Mouse (Mus musculus) liver, embryonic 14.5 days (tissue): ENCODE measurements at regions not wholly inside any gene's neighbourhood (a gene's known extent, or its start where the extent isn't known, plus 50 kb on each side); places are given as distances from the start of the nearest gene placed in this dataset.

Experiments
- CTCF ChIP-seq: IDR thresholded peaks from 2 replicates; pipeline ENCODE4 v1.5.1; 2016; ENCODE audit warnings: antibody characterized with exemption, low read depth, control low read depth
- EP300 ChIP-seq: IDR thresholded peaks from 2 replicates; pipeline ENCODE4 v1.6.1; 2016; ENCODE audit warnings: antibody characterized with exemption, low read depth

- TF ChIP-seq CTCF = no peak
- no peak for TF ChIP-seq EP300
Observed at GRCm38 (mm10) chr15:68739344-68739743, 2238.6 kb upstream of the Lrrc6 start.
